ENCODE assay signal across 12 mouse cellular contexts in the genomic region with DNA sequence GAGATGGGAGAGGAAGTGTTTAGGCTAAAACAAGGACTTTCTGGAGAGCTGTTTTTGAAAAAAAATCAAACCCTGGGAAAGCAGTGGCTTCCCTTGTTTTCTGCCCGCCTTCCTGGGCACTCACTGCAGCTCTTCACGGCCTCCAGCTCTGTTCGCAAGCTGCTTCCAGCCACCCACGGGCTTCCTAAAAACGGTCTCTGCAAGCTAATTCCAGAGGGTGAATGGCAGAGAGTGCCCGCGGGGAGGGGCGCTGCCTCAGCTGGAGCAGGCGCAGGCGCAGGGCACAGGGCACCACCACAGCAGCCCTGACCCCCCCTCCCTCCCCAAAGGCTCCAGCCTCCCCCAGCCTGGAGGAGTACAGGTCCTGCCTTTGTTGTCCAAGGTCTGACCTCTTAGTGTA. TPM values are rescaled to one million over a fixed set of nuclear protein-coding genes. Genes with fewer than 3 reads are reported as not detected.
DNase-seq lines count a peak whose midpoint lies in the region; ATAC-seq and TF ChIP-seq lines count a peak whose summit lies in the region.
"Had no signal": no experiment of that assay in that cellular context is flagged by ENCODE, and none has a peak within 500 bp of the region (broad histone marks: within the 10 kb centered on the region; RNA-seq: fewer than 3 reads in every experiment).

No protein-coding gene starts in this region.

- H3K27ac ChIP-seq in midbrain, embryonic 14.5 days (replicated peaks; ENCODE audit: low read depth, low read length): no peak overlapping the region
- no peak overlapping the region for H3K27ac ChIP-seq in midbrain, embryonic 15.5 days
- peak overlapping the region; percentile 45 for H3K27ac ChIP-seq in left cerebral cortex, adult 2 months
- H3K27ac ChIP-seq in midbrain, embryonic 11.5 days (ENCODE audit: low read depth, low read length): no peak overlapping the region
- no peak overlapping the region for H3K27ac ChIP-seq in heart, embryonic 10.5 days
- H3K27ac ChIP-seq: embryonic facial prominence, embryonic 12.5 days; limb, embryonic 15.5 days had no signal

- no peaks in the 10 kb centered on the region for H3K27me3 ChIP-seq in midbrain, embryonic 14.5 days (ENCODE audit: control insufficient read depth, insufficient read depth, low read length)
- no peaks in the 10 kb centered on the region for H3K27me3 ChIP-seq in midbrain, embryonic 15.5 days (replicated peaks)
- H3K27me3 ChIP-seq in midbrain, embryonic 11.5 days (ENCODE audit: control insufficient read depth, insufficient read depth, low read length): no peaks in the 10 kb centered on the region
- H3K27me3 ChIP-seq in heart, embryonic 10.5 days (ENCODE audit: insufficient read depth, poor library complexity, severe bottlenecking): peaks cover 31% of the 10 kb centered on the region

- no peak for ATAC-seq in midbrain, embryonic 14.5 days (ENCODE audit: low FRiP score, low TSS enrichment)
- no peak for ATAC-seq in midbrain, embryonic 15.5 days (replicated peaks)
- ATAC-seq in midbrain, embryonic 11.5 days (ENCODE audit: low FRiP score): no peak

- H3K9ac ChIP-seq in midbrain, embryonic 14.5 days (replicated peaks; ENCODE audit: low read length): no peak overlapping the region
- H3K9ac ChIP-seq in midbrain, embryonic 15.5 days: no peak overlapping the region
- H3K9ac ChIP-seq in midbrain, embryonic 11.5 days (ENCODE audit: low read length): no peak overlapping the region
- H3K9ac ChIP-seq: embryonic facial prominence, embryonic 12.5 days; limb, embryonic 15.5 days had no signal

- no peaks in the 10 kb centered on the region for H3K9me3 ChIP-seq in midbrain, embryonic 14.5 days (ENCODE audit: control insufficient read depth, low read length)
- no peaks in the 10 kb centered on the region for H3K9me3 ChIP-seq in midbrain, embryonic 15.5 days
- H3K9me3 ChIP-seq in midbrain, embryonic 11.5 days (ENCODE audit: control insufficient read depth, low read length): no peaks in the 10 kb centered on the region
- H3K9me3 ChIP-seq in heart, embryonic 10.5 days: no peaks in the 10 kb centered on the region
- H3K9me3 ChIP-seq: embryonic facial prominence, embryonic 12.5 days; limb, embryonic 15.5 days had no signal

- no peak overlapping the region for H3K4me3 ChIP-seq in midbrain, embryonic 14.5 days (replicated peaks; ENCODE audit: low read depth, low read length)
- H3K4me3 ChIP-seq in midbrain, embryonic 15.5 days: no peak overlapping the region
- H3K4me3 ChIP-seq in left cerebral cortex, adult 2 months: no peak overlapping the region
- no peak overlapping the region for H3K4me3 ChIP-seq in midbrain, embryonic 11.5 days (ENCODE audit: low read depth, low read length)
- no peak overlapping the region for H3K4me3 ChIP-seq in heart, embryonic 10.5 days
- H3K4me3 ChIP-seq: embryonic facial prominence, embryonic 12.5 days; limb, embryonic 15.5 days had no signal

- intact Hi-C loops in left cerebral cortex, adult 2 months (cut with DNase I): loop anchor here (1.0 kb wide), 1 partner anchor 32 kb away; a partner anchor contains a TSS

- peaks cover 8% of the 10 kb centered on the region; the same call in 1 of the 2 replicates for H3K4me1 ChIP-seq in midbrain, embryonic 14.5 days (ENCODE audit: control insufficient read depth, insufficient read depth, low read length)
- H3K4me1 ChIP-seq in midbrain, embryonic 15.5 days: peaks cover 15% of the 10 kb centered on the region
- peaks cover 7% of the 10 kb centered on the region; the same call in 1 of the 2 replicates for H3K4me1 ChIP-seq in midbrain, embryonic 11.5 days (ENCODE audit: control insufficient read depth, insufficient read depth, low read length)
- H3K4me1 ChIP-seq in heart, embryonic 10.5 days: peaks cover 15% of the 10 kb centered on the region
- H3K4me1 ChIP-seq: embryonic facial prominence, embryonic 12.5 days; limb, embryonic 15.5 days had no signal

- TF ChIP-seq CTCF in left cerebral cortex, adult 2 months (IDR thresholded peaks at IDR 0.05): no peak; the same call in none of the 2 replicates

- H3K36me3 ChIP-seq in midbrain, embryonic 14.5 days (ENCODE audit: control insufficient read depth, insufficient read depth, low read length): no peaks in the 10 kb centered on the region
- H3K36me3 ChIP-seq in midbrain, embryonic 15.5 days (replicated peaks): no peaks in the 10 kb centered on the region
- H3K36me3 ChIP-seq in midbrain, embryonic 11.5 days (ENCODE audit: control insufficient read depth, insufficient read depth, low read length): no peaks in the 10 kb centered on the region
- H3K36me3 ChIP-seq in heart, embryonic 10.5 days: no peaks in the 10 kb centered on the region
- H3K36me3 ChIP-seq: embryonic facial prominence, embryonic 12.5 days; limb, embryonic 15.5 days had no signal

- no peak overlapping the region for H3K4me2 ChIP-seq in midbrain, embryonic 14.5 days (ENCODE audit: low read length)
- H3K4me2 ChIP-seq in midbrain, embryonic 15.5 days: no peak overlapping the region
- H3K4me2 ChIP-seq in midbrain, embryonic 11.5 days: no peak overlapping the region
- H3K4me2 ChIP-seq: embryonic facial prominence, embryonic 12.5 days; limb, embryonic 15.5 days had no signal

- 60% methylated on average over 10 of the region's 10 CpGs for WGBS in midbrain, embryonic 14.5 days
- WGBS in midbrain, embryonic 15.5 days: 49% methylated on average over 10 of the region's 10 CpGs
- 74% methylated on average over 10 of the region's 10 CpGs for WGBS in midbrain, embryonic 11.5 days
- WGBS in heart, embryonic 10.5 days: 74% methylated on average over 10 of the region's 10 CpGs

- peak; percentile 9 for DNase-seq in midbrain, embryonic 14.5 days
- peak; percentile 63 to 74 for DNase-seq in frontal cortex, postnatal 25 days (ENCODE audit: low spot score in 2 of 2)
- DNase-seq in left cerebral cortex, adult 2 months (ENCODE audit: extremely low spot score in 1 of 2, low spot score in 2 of 2): peak; percentile 83 to 87
- DNase-seq in right cerebral cortex, postnatal 36 days (ENCODE audit: low spot score in 2 of 2): peak; percentile 92 to 93
- DNase-seq in retina, postnatal 1 day: no peak
- DNase-seq in midbrain, embryonic 11.5 days (ENCODE audit: low spot score, missing footprints): no peak
- no peak for DNase-seq in heart, embryonic 10.5 days (ENCODE audit: low spot score)
- DNase-seq: kidney, adult 11 months; spleen, adult 18-20 months had no signal

RNA-seq across cellular contexts. Expression of a gene that starts 32.3 kb away (rescaled TPM):
- polyA plus RNA-seq in midbrain, embryonic 14.5 days (2014; fragmentation: Nextera tagmentation; extraction: Ambion mirVana): 272 and 276 TPM in 2 replicates
- 272 and 277 TPM in 2 replicates for polyA plus RNA-seq in midbrain, embryonic 15.5 days (2015; fragmentation: Nextera tagmentation; extraction: Ambion mirVana)
- 100 to 1,000 TPM; 248 to 254 TPM for total RNA-seq in left cerebral cortex, adult 2 months (2021)
- 127 and 136 TPM in 2 replicates for polyA plus RNA-seq in midbrain, embryonic 11.5 days (2014; fragmentation: Nextera tagmentation; extraction: Ambion mirVana)
- 71.6 and 95.7 TPM in 2 replicates for polyA plus RNA-seq in heart, embryonic 10.5 days (2016; fragmentation: Nextera tagmentation; extraction: Ambion mirVana)

RNA-seq across cellular contexts. Expression of a gene that starts 33.9 kb away (rescaled TPM):
- polyA plus RNA-seq in midbrain, embryonic 14.5 days (2014; fragmentation: Nextera tagmentation; extraction: Ambion mirVana): 53.7 and 59.2 TPM in 2 replicates
- polyA plus RNA-seq in midbrain, embryonic 15.5 days (2015; fragmentation: Nextera tagmentation; extraction: Ambion mirVana): 46.1 and 47.9 TPM in 2 replicates
- total RNA-seq in left cerebral cortex, adult 2 months (2021): 10 to 100 TPM; 37.3 to 39.6 TPM
- polyA plus RNA-seq in midbrain, embryonic 11.5 days (2014; fragmentation: Nextera tagmentation; extraction: Ambion mirVana): 44.4 and 46.8 TPM in 2 replicates
- 28.0 and 31.8 TPM in 2 replicates for polyA plus RNA-seq in heart, embryonic 10.5 days (2016; fragmentation: Nextera tagmentation; extraction: Ambion mirVana)

Comparison
In these comparisons a context has a peak if more than half of its experiments do, and no peak if none do; other contexts are left out.
1. DNase-seq: peak in midbrain, embryonic 14.5 days (single experiment), frontal cortex, postnatal 25 days (2 of 2), left cerebral cortex, adult 2 months (2 of 2) and right cerebral cortex, postnatal 36 days (2 of 2); none in retina, postnatal 1 day (single experiment), midbrain, embryonic 11.5 days (single experiment) and heart, embryonic 10.5 days (single experiment).